Mouse (Mus musculus): ENCODE measurements around the gene Eras.
"Not testable (repeated sequence)": the region's sequence is repeated elsewhere in the genome, so short reads cannot be mapped to it uniquely, and the experiment has no call there.

Eras gene

GRCm38 (mm10) chrX:7928270-7928790 lies at the start of gene Eras:
Gene Eras, minus strand, starts transcription at chrX:7928607.
- CTCF ChIA-PET, result interaction anchor here (0.5 kb wide), 1 partner anchor 36 kb away, joined by 3 read pairs; no protein-coding TSS in a partner anchor

GRCm38 (mm10) chrX:7977892-7978291 lies 49.5 kb upstream of the Eras start, which contains the start of gene Gata1:
Gene Gata1, minus strand, starts transcription at chrX:7978071.
- CTCF ChIA-PET, result no interaction called here

- CTCF ChIA-PET, result no interaction called here
Observed at GRCm38 (mm10) chrX:7971292-7971691, 42.9 kb upstream of the Eras start.

GRCm38 (mm10) chrX:7968899-7969298 lies 40.5 kb upstream of the Eras start:
- CTCF ChIA-PET, result no interaction called here

GRCm38 (mm10) chrX:7968226-7968625 lies 39.8 kb upstream of the Eras start:
- CTCF ChIA-PET, result no interaction called here

GRCm38 (mm10) chrX:7967596-7968201 lies 39.3 kb upstream of the Eras start:
- CTCF ChIA-PET, result no interaction called here

GRCm38 (mm10) chrX:7966161-7966560 lies 37.8 kb upstream of the Eras start:
- CTCF ChIA-PET, result no interaction called here

- CTCF ChIA-PET, result no interaction called here
Observed at GRCm38 (mm10) chrX:7963829-7964626, 35.6 kb upstream of the Eras start.

GRCm38 (mm10) chrX:7958868-7959267 lies 30.5 kb upstream of the Eras start:
- CTCF ChIA-PET, result no interaction called here

- CTCF ChIA-PET, result no interaction called here
Observed at GRCm38 (mm10) chrX:7950091-7950490, 21.7 kb upstream of the Eras start.

- CTCF ChIA-PET, result interaction anchor here (0.6 kb wide), 1 partner anchor 184 kb away, joined by 3 read pairs; no protein-coding TSS in a partner anchor
Observed at GRCm38 (mm10) chrX:7947900-7948492, 19.6 kb upstream of the Eras start.

- CTCF ChIA-PET, result no interaction called here
Observed at GRCm38 (mm10) chrX:7947108-7947899, 18.9 kb upstream of the Eras start, which contains the start of gene Hdac6. Gene Hdac6, minus strand, starts transcription at chrX:7947889.

GRCm38 (mm10) chrX:7945618-7946017 lies 17.2 kb upstream of the Eras start:
- CTCF ChIA-PET, result no interaction called here

- CTCF ChIA-PET, result no interaction called here
Observed at GRCm38 (mm10) chrX:7937667-7938066, 9.3 kb upstream of the Eras start.

GRCm38 (mm10) chrX:7936874-7937273 lies 8.5 kb upstream of the Eras start:
- CTCF ChIA-PET, result no interaction called here

- CTCF ChIA-PET, result no interaction called here
Observed at GRCm38 (mm10) chrX:7927116-7927515, 1.3 kb downstream of the Eras start.

- CTCF ChIA-PET, result no interaction called here
Observed at GRCm38 (mm10) chrX:7926266-7926665, 2.1 kb downstream of the Eras start.

GRCm38 (mm10) chrX:7922032-7922431 lies 6.4 kb downstream of the Eras start:
- CTCF ChIA-PET, result no interaction called here

GRCm38 (mm10) chrX:7919601-7920383 lies 8.6 kb downstream of the Eras start, which contains the start of gene Pcsk1n:
Gene Pcsk1n, plus strand, starts transcription at chrX:7919822.
- CTCF ChIA-PET, result no interaction called here

GRCm38 (mm10) chrX:7917960-7918359 lies 10.4 kb downstream of the Eras start:
- CTCF ChIA-PET, result not testable (repeated sequence)

- CTCF ChIA-PET, result not testable (repeated sequence)
Observed at GRCm38 (mm10) chrX:7915669-7916068, 12.7 kb downstream of the Eras start.

Measured in spleen, embryonic (tissue).